Comparison of ENCODE assay signal across 10 mouse cellular contexts in the genomic region with DNA sequence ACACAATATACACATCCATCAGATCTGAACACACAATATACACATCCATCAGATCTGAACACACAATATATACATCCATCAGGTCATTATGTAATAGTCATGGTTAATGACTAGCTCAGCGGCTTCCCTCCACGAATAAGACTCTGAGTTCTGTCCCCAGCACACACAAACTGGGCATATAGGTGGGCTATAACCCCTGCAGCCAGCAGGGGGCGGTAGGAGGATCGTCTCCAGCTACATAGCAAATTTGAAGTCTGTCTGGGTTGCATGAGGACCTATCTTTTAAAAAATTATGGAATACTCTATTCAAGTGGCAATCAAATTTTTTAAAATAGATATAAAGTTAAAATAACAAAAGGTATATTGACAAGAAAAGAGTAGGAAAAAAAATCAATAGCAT.
A peak's percentile ranks its signal among the peaks of the same experiment; 100 is the strongest.
DNase-seq lines count a peak whose midpoint lies in the region; ATAC-seq and TF ChIP-seq lines count a peak whose summit lies in the region.
"Had no signal": no experiment of that assay in that cellular context is flagged by ENCODE, and none has a peak within 500 bp of the region (broad histone marks: within the 10 kb centered on the region; RNA-seq: fewer than 3 reads in every experiment).

No protein-coding gene starts in this region.

- H3K4me1 ChIP-seq in kidney, adult 2 months (ENCODE audit: control insufficient read depth, insufficient read depth, low read length) = no peaks in the 10 kb centered on the region
- H3K4me1 ChIP-seq in kidney, embryonic 15.5 days = no peaks in the 10 kb centered on the region
- H3K4me1 ChIP-seq: limb, embryonic 15.5 days had no signal

- H3K36me3 ChIP-seq in kidney, adult 2 months (ENCODE audit: control insufficient read depth, insufficient read depth, low read length) = no peaks in the 10 kb centered on the region
- H3K36me3 ChIP-seq in kidney, embryonic 15.5 days = no peaks in the 10 kb centered on the region
- H3K36me3 ChIP-seq: limb, embryonic 15.5 days had no signal

- peak; percentile 66 for TF ChIP-seq CTCF in kidney, adult 2 months (conservative IDR thresholded peaks at IDR 0.05; ENCODE audit: insufficient read depth, insufficient read length, low read depth, low read length)

- ATAC-seq in kidney, embryonic 15.5 days (replicated peaks; ENCODE audit: low FRiP score) = no peak

- no peak overlapping the region for H3K27ac ChIP-seq in kidney, adult 2 months (ENCODE audit: insufficient read depth, low read depth, low read length)
- no peak overlapping the region for H3K27ac ChIP-seq in kidney, embryonic 15.5 days
- H3K27ac ChIP-seq: limb, embryonic 15.5 days had no signal

- 50% methylated on average over 4 of the region's 4 CpGs for WGBS in kidney, adult 2 months
- 51% methylated on average over 4 of the region's 4 CpGs for WGBS in kidney, embryonic 15.5 days

- no peak for TF ChIP-seq POLR2A in kidney, adult 2 months (IDR thresholded peaks at IDR 0.05; ENCODE audit: low read depth, low read length)

- peak; percentile 45 for DNase-seq in kidney, adult 2 months
- DNase-seq in CD4-positive helper T cell, adult 2 months (ENCODE audit: low read depth, low spot score) = peak; percentile 33
- DNase-seq in NIH3T3 (ENCODE audit: low read depth) = peak; percentile 57
- peak; percentile 41 to 44 for DNase-seq in kidney, postnatal 4 days
- peak; percentile 71 for DNase-seq in thymus, postnatal 4 days
- no peak for DNase-seq in Muller cell, postnatal 12 days (ENCODE audit: inconsistent ontology term)
- DNase-seq in gastrocnemius, adult 8-10 months (ENCODE audit: low spot score in 2 of 2) = no peak

- H3K9me3 ChIP-seq in kidney, embryonic 15.5 days (replicated peaks) = no peaks in the 10 kb centered on the region
- H3K9me3 ChIP-seq: limb, embryonic 15.5 days had no signal

- H3K9ac ChIP-seq in kidney, embryonic 15.5 days = no peak overlapping the region
- H3K9ac ChIP-seq: limb, embryonic 15.5 days had no signal

- H3K27me3 ChIP-seq in kidney, adult 2 months (replicated peaks; ENCODE audit: control insufficient read depth, insufficient read depth, low read length) = no peaks in the 10 kb centered on the region
- no peaks in the 10 kb centered on the region for H3K27me3 ChIP-seq in kidney, embryonic 15.5 days
- H3K27me3 ChIP-seq: limb, embryonic 15.5 days had no signal

- H3K4me2 ChIP-seq in kidney, embryonic 15.5 days = no peak overlapping the region
- H3K4me2 ChIP-seq: limb, embryonic 15.5 days had no signal

- no peak overlapping the region for H3K4me3 ChIP-seq in kidney, adult 2 months (ENCODE audit: insufficient read depth, low read depth, low read length)
- no peak overlapping the region for H3K4me3 ChIP-seq in kidney, embryonic 15.5 days (replicated peaks)
- H3K4me3 ChIP-seq: erythroblast, embryonic 14.5 days; limb, embryonic 15.5 days had no signal

Comparison
In these comparisons a context has a peak if more than half of its experiments do, and no peak if none do; other contexts are left out.
1. DNase-seq: peak in kidney, adult 2 months (single experiment), CD4-positive helper T cell, adult 2 months (single experiment), NIH3T3 (single experiment), kidney, postnatal 4 days (2 of 2) and thymus, postnatal 4 days (single experiment); none in Muller cell, postnatal 12 days (single experiment) and gastrocnemius, adult 8-10 months (0 of 2).